Mouse (Mus musculus): Measurements from ENCODE around the gene Mxd1. TPM values are rescaled to one million over a fixed set of nuclear protein-coding genes. Genes with fewer than 3 reads are reported as not detected.

Mxd1 gene
- total RNA-seq, 1 experiment from 2014 or later: 903 TPM

DNA sequence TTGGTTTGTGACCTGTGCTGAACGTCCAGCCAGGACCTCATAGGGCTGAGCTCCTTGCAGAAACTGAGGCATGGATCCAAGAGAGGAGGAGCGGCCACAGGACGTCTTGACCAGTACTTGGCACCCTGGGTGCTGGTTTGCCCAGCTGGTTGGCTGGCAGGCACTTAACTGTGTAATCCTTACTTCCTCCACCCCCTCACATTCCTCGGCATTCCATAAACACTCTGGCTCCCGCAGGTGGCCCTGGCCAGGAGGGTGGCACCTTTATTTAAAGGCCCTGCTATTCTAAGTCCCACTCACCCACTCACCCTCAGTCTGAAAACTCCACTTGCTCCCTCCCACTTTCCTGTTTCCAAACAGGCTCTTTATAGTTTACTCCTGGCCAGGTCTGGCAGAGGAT, 58.2 kb downstream of the Mxd1 start:
- ATAC-seq (ENCODE audit: extremely low read depth, insufficient number of reproducible peaks, low FRiP score, poor library complexity, severe bottlenecking): no peak

DNA sequence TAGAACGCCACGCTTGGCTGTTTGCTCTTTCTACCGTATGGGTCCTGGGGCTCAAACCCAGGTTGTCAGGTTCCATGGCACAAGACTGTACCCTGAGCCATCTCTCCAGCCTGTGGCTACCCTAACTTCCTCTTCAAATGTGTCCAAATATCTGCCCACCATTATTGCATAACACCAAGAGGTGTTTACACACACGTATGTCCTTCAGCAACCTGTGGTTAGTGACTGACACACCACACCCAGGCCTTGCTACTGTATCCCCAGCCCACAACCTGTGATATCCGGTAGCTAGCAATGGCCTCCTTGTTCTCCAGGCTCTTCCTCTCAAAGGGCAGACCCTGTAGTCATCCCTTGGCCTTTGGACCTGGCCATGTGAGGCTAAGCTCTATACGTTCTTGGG, 59.7 kb downstream of the Mxd1 start:
- ATAC-seq (ENCODE audit: extremely low read depth, insufficient number of reproducible peaks, low FRiP score, poor library complexity, severe bottlenecking): peak; percentile 79

DNA sequence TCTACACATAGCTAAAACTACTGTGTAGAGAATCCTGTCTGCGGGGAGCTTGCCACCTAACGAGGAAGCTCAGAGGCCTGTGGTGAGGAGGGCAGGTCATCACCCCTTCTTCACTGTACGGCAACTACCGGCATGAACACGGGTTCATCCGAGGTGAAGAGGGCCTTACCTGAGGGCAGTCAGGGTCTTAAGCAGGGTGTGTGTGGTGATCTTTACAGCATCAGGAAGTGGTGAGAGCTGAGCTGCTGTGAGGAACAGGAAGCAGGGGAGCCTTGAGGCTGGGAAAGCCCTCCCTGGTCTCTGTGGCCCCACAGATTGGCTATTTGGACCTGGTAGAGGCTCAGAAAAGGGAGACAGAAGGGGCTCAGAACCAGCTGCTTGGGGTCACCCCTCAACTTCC, 61.5 kb downstream of the Mxd1 start:
- peak; percentile 67 for ATAC-seq (ENCODE audit: extremely low read depth, insufficient number of reproducible peaks, low FRiP score, poor library complexity, severe bottlenecking)

DNA sequence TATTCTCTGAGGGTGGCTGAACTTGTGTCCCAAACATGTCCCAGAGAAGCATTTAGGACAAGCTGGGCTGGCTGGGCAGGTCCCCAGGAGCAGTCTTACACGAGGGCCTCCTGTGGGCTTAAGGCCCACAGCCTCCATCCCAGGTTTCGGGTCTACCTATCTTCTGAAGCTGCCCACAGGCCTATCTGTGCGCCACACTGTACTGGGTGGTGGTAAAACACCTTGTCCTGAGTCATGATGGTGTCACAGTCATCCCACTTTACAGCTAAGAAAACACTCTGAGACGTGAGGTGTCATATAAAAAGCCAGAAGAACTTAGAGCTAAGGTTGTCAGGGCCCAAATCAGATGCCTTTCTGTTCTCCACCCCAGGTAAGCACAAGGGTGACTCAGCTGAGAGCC, 62.7 kb downstream of the Mxd1 start:
- ATAC-seq (ENCODE audit: extremely low read depth, insufficient number of reproducible peaks, low FRiP score, poor library complexity, severe bottlenecking): no peak

DNA sequence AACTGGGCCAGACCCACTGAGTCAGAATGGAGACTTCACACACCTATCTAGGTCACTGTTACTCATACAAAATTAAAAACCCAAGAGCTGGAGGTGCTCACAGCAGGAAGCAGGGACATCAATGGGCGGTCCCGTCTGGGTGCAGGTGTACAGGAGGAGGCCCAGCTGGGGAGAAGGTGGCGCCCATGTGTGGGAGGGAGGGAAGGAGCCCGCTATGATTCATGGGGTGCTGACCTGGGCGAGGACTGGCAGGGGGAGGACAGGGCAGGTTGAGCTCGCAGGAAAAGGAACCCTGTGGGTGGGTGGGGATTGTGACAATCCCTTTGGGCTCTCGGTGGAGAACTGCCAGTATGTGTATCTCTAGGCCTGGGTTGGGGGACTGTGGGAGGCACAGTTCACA, 63.7 kb downstream of the Mxd1 start:
- no peak for ATAC-seq (ENCODE audit: extremely low read depth, insufficient number of reproducible peaks, low FRiP score, poor library complexity, severe bottlenecking)

DNA sequence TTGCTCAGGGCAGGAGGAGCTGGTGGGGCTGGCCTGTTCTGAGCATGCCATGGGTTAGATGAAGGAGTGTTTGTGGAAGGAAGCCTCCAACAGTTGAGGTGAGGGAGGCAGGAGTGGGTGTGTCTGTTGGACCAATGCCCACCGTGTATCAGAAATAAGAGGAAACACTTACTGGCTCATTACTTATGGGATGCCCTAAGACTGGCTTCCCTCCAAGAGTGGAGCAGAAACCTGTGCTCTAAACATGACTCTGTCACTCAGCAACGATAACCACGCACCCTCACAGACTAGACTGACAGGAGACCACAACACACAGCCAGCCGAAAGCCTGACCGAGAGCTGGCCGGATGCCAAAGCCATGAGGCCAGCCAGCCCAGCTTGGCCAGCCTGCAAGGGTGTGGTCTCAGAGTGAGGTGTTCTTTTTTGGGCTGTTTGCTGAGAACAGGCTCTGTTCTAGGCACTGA, 69.0 kb downstream of the Mxd1 start:
- peak; percentile 77 for ATAC-seq (ENCODE audit: extremely low read depth, insufficient number of reproducible peaks, low FRiP score, poor library complexity, severe bottlenecking)

DNA sequence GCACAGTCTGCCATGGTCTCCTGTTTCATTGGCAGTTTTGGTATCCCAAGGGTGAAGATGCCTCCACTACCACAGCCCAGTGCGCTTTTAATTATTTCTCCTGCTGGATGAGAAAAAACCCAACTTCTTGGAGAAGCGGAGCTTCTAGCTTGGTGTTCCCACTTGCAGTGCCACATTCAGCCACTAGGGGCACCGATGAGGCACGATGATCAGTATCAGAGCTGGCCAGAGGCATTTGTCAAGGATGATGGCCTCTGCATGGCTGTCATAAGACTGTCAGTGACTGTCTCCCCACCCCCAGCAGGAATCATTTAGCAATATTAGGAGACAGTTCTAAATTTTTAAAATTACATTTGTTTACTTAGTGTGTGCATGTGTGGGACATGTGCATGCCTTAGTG, 69.8 kb downstream of the Mxd1 start:
- peak; percentile 63 for ATAC-seq (ENCODE audit: extremely low read depth, insufficient number of reproducible peaks, low FRiP score, poor library complexity, severe bottlenecking)

DNA sequence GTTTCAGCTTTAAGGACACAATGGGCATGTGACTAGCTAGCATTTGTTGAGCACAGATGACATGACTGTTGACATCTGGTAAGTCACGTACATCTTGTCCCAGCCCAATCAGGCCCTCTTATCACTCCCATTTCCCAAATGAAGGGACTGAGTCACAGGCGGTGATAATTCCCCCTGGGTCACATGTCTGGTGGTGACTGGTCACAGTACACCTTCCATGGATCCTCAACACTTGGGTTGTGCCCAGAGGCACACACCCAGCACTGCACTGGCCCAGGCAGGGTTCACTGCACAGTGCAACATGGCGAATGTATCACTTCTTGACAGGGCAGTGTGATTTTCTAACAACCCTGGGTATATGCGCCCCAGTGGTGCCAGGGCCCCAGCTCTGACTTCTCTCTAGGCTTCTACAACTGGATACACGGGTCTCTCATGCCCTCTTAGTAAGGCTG, 70.2 kb downstream of the Mxd1 start:
- ATAC-seq (ENCODE audit: extremely low read depth, insufficient number of reproducible peaks, low FRiP score, poor library complexity, severe bottlenecking): no peak

Other genes with a start within 250 kb of the Mxd1 start
- gene Gm44790, start 242.5 kb downstream of the Mxd1 start, total RNA-seq (2017): 1.2 TPM in 1 of 2 replicates, not detected in the other
- 46.2 and 53.4 TPM in 2 replicates for gene C87436, start 230.8 kb downstream of the Mxd1 start, total RNA-seq (2017)
- gene Pcbp1, start 142.8 kb downstream of the Mxd1 start, total RNA-seq (2017): 35.6 and 38.3 TPM in 2 replicates
- gene Asprv1, start 41.0 kb downstream of the Mxd1 start, total RNA-seq (2017): 195 and 207 TPM in 2 replicates
- gene Snrnp27, start 15.4 kb upstream of the Mxd1 start, total RNA-seq (2017): 58.8 and 65.9 TPM in 2 replicates
- gene Gmcl1, start 64.2 kb upstream of the Mxd1 start, total RNA-seq (2017): 27.6 and 33.4 TPM in 2 replicates
- gene Anxa4, start 124.4 kb upstream of the Mxd1 start, total RNA-seq (2017): 12.5 and 14.9 TPM in 2 replicates
- gene Aak1, start 180.4 kb upstream of the Mxd1 start, total RNA-seq (2017): 22.7 and 29.3 TPM in 2 replicates

Data from neutrophil, adult 5-6 weeks (primary cell).